Mouse (Mus musculus): ENCODE results near the gene Cep78.

Gene Cep78

GRCm38 (mm10) chr19:15984449-15985171 is at the start of gene Cep78:
Gene Cep78 (minus strand): TSS chr19:15984989.
- DNase-seq (ENCODE audit: low read depth, low spot score) = peak; percentile 94

- no peak for DNase-seq (ENCODE audit: low read depth, low spot score)
These were observed 46.5 kb upstream of the Cep78 start for GRCm38 (mm10) chr19:16031276-16031675.

GRCm38 (mm10) chr19:16029253-16029771 is 44.5 kb upstream of the Cep78 start:
- peak; percentile 59 for DNase-seq (ENCODE audit: low read depth, low spot score)

GRCm38 (mm10) chr19:16028746-16029252 is 44.0 kb upstream of the Cep78 start:
- no peak for DNase-seq (ENCODE audit: low read depth, low spot score)

- no peak for DNase-seq (ENCODE audit: low read depth, low spot score)
These were observed 43.3 kb upstream of the Cep78 start for GRCm38 (mm10) chr19:16027876-16028670.

- no peak for DNase-seq (ENCODE audit: low read depth, low spot score)
These were observed 41.5 kb upstream of the Cep78 start for GRCm38 (mm10) chr19:16026276-16026675.

GRCm38 (mm10) chr19:16022178-16022577 is 37.4 kb upstream of the Cep78 start:
- DNase-seq (ENCODE audit: low read depth, low spot score) = no peak

GRCm38 (mm10) chr19:16016171-16016570 is 31.4 kb upstream of the Cep78 start:
- DNase-seq (ENCODE audit: low read depth, low spot score) = no peak

- DNase-seq (ENCODE audit: low read depth, low spot score) = no peak
These were observed 30.6 kb upstream of the Cep78 start for GRCm38 (mm10) chr19:16015191-16015968.

- no peak for DNase-seq (ENCODE audit: low read depth, low spot score)
These were observed 25.1 kb upstream of the Cep78 start for GRCm38 (mm10) chr19:16009746-16010337.

GRCm38 (mm10) chr19:16009111-16009510 is 24.3 kb upstream of the Cep78 start:
- no peak for DNase-seq (ENCODE audit: low read depth, low spot score)

GRCm38 (mm10) chr19:16007131-16007530 is 22.3 kb upstream of the Cep78 start:
- no peak for DNase-seq (ENCODE audit: low read depth, low spot score)

- DNase-seq (ENCODE audit: low read depth, low spot score) = peak; percentile 60
These were observed 13.4 kb upstream of the Cep78 start for GRCm38 (mm10) chr19:15998157-15998556.

- DNase-seq (ENCODE audit: low read depth, low spot score) = no peak
These were observed 12.2 kb upstream of the Cep78 start for GRCm38 (mm10) chr19:15996901-15997564.

- no peak for DNase-seq (ENCODE audit: low read depth, low spot score)
These were observed 5.3 kb upstream of the Cep78 start for GRCm38 (mm10) chr19:15990102-15990501.

GRCm38 (mm10) chr19:15985172-15985713 is 454 bp upstream of the Cep78 start:
- DNase-seq (ENCODE audit: low read depth, low spot score) = no peak

GRCm38 (mm10) chr19:15983739-15984344 is 947 bp downstream of the Cep78 start:
- peak; percentile 21 for DNase-seq (ENCODE audit: low read depth, low spot score)

- no peak for DNase-seq (ENCODE audit: low read depth, low spot score)
These were observed 1.7 kb downstream of the Cep78 start for GRCm38 (mm10) chr19:15982926-15983738.

- peak; percentile 73 for DNase-seq (ENCODE audit: low read depth, low spot score)
These were observed 2.9 kb downstream of the Cep78 start for GRCm38 (mm10) chr19:15981861-15982260.

Data from CD4-positive helper T cell, adult 2 months (primary cell).